Mouse (Mus musculus) MEL (cell line): ENCODE results near the gene Pik3r1. TPM values are rescaled to one million over a fixed set of nuclear protein-coding genes. Genes with fewer than 3 reads are reported as not detected.

Experiments
- DNase-seq: peaks from one replicate; pipeline ENCODE4 v3.0.0; 2011; ENCODE audit warnings: low read depth, low spot score
- H3K27ac ChIP-seq: 2 replicates; pipeline ENCODE4 v1.5.1; 2012; ENCODE audit warnings: low read depth, mild to moderate bottlenecking, control low read depth, low read length, moderate library complexity; ENCODE audit not compliant: control insufficient read depth
- H3K27me3 ChIP-seq, 2 experiments: fragments of 150-350 bp in 1 of 2; sonication (generic) in 1 of 2; 2 replicates each; pipeline ENCODE4 v1.6.1; 2012; ENCODE audit warnings: low read length in 2 of 2, mild to moderate bottlenecking in 2 of 2, improper control_type of control experiment in 1 of 2, moderate library complexity in 1 of 2; ENCODE audit not compliant: insufficient read depth in 2 of 2, control insufficient read depth in 1 of 2
- H3K36me3 ChIP-seq, 2 experiments: 2 replicates each; pipeline ENCODE4 v1.6.1; 2012 to 2014; ENCODE audit warnings: low read length in 2 of 2, improper control_type of control experiment in 1 of 2, inconsistent platforms in 1 of 2, mild to moderate bottlenecking in 1 of 2; ENCODE audit not compliant: insufficient read depth in 2 of 2, control insufficient read depth in 1 of 2
- H3K4me1 ChIP-seq, 2 experiments: fragments of 150-350 bp in 1 of 2; sonication (generic) in 1 of 2; 2 replicates each; pipeline ENCODE4 v1.6.1; 2012; ENCODE audit warnings: low read length in 2 of 2, improper control_type of control experiment in 1 of 2, mild to moderate bottlenecking in 1 of 2; ENCODE audit not compliant: insufficient read depth in 2 of 2, control insufficient read depth in 1 of 2
- H3K4me3 ChIP-seq, 2 experiments: fragments of 150-350 bp in 1 of 2; sonication (generic) in 1 of 2; 2 replicates each; pipeline ENCODE4 v1.5.1; 2012; ENCODE audit warnings: low read depth in 2 of 2, low read length in 2 of 2, mild to moderate bottlenecking in 2 of 2, moderate library complexity in 2 of 2, control low read depth in 1 of 2, improper control_type of control experiment in 1 of 2; ENCODE audit not compliant: control insufficient read depth in 1 of 2, insufficient read depth in 1 of 2
- H3K79me2 ChIP-seq: 2 replicates; pipeline ENCODE4 v1.6.1; 2012; ENCODE audit warnings: mild to moderate bottlenecking, low read length, moderate library complexity; ENCODE audit not compliant: control insufficient read depth, poor library complexity, insufficient read depth
- H3K9ac ChIP-seq: 2 replicates; pipeline ENCODE4 v1.6.1; 2012; ENCODE audit warnings: low read depth, mild to moderate bottlenecking, control low read depth, low read length, moderate library complexity; ENCODE audit not compliant: control insufficient read depth, poor library complexity, severe bottlenecking
- H3K9me3 ChIP-seq: fragments of 150-350 bp; sonication (generic); replicated peaks from 2 replicates; pipeline ENCODE4 v1.6.1; 2012; ENCODE audit warnings: mild to moderate bottlenecking, low read length, improper control_type of control experiment, moderate library complexity; ENCODE audit not compliant: insufficient read depth
- CHD2 ChIP-seq: IDR thresholded peaks from 2 replicates; pipeline ENCODE4 v1.6.1; 2011; ENCODE audit warnings: low read length, improper control_type of control experiment
- E2F4 ChIP-seq: IDR thresholded peaks from 2 replicates; pipeline ENCODE4 v1.6.1; 2011; ENCODE audit warnings: low read depth, low read length, improper control_type of control experiment, borderline replicate concordance
- ELF1 ChIP-seq: IDR thresholded peaks from 2 replicates; pipeline ENCODE4 v1.6.1; 2014; ENCODE audit warnings: low read depth, mild to moderate bottlenecking, inconsistent platforms, low read length, improper control_type of control experiment, moderate library complexity
- HCFC1 ChIP-seq: IDR thresholded peaks from 2 replicates; pipeline ENCODE4 v1.6.1; 2012; ENCODE audit warnings: low read depth, mild to moderate bottlenecking, inconsistent platforms, low read length, improper control_type of control experiment, moderate library complexity
- JUND ChIP-seq: IDR thresholded peaks from 2 replicates; pipeline ENCODE4 v1.6.1; 2011; ENCODE audit warnings: low read depth, mild to moderate bottlenecking, improper control_type of control experiment, low read length
- KAT2A ChIP-seq: conservative IDR thresholded peaks from 2 replicates; pipeline ENCODE4 v1.6.1; 2012; ENCODE audit warnings: low read depth, low read length, improper control_type of control experiment, inconsistent platforms
- MEF2A ChIP-seq: IDR thresholded peaks from 2 replicates; pipeline ENCODE4 v1.6.1; 2014; ENCODE audit warnings: low read depth, mild to moderate bottlenecking, inconsistent platforms, low read length, improper control_type of control experiment; ENCODE audit not compliant: poor library complexity, insufficient replicate concordance, severe bottlenecking; ENCODE audit errors: extremely low read depth
- MYB ChIP-seq: IDR thresholded peaks from 2 replicates; pipeline ENCODE4 v1.6.1; 2011; ENCODE audit warnings: mild to moderate bottlenecking, low read depth, low read length, improper control_type of control experiment
- NELFE ChIP-seq: IDR thresholded peaks from 2 replicates; pipeline ENCODE4 v1.6.1; 2011; ENCODE audit warnings: low read depth, low read length, improper control_type of control experiment
- NRF1 ChIP-seq: IDR thresholded peaks from 2 replicates; pipeline ENCODE4 v1.6.1; 2014; ENCODE audit warnings: low read depth, mild to moderate bottlenecking, inconsistent platforms, low read length, improper control_type of control experiment, moderate library complexity; ENCODE audit not compliant: poor library complexity, insufficient read depth, severe bottlenecking
- POLR2AphosphoS5 ChIP-seq: IDR thresholded peaks from 2 replicates; pipeline ENCODE4 v1.6.1; 2012; ENCODE audit warnings: low read depth, borderline replicate concordance, mild to moderate bottlenecking, inconsistent platforms, low read length, moderate library complexity, mixed read lengths
- RCOR1 ChIP-seq: IDR thresholded peaks from 2 replicates; pipeline ENCODE4 v1.6.1; 2012; ENCODE audit warnings: low read depth, mild to moderate bottlenecking, inconsistent platforms, low read length, improper control_type of control experiment
- SIN3A ChIP-seq: IDR thresholded peaks from 2 replicates; pipeline ENCODE4 v1.6.1; 2012; ENCODE audit warnings: low read length, improper control_type of control experiment, inconsistent platforms
- UBTF ChIP-seq: IDR thresholded peaks from 2 replicates; pipeline ENCODE4 v1.6.1; 2012; ENCODE audit warnings: low read depth, mild to moderate bottlenecking, inconsistent platforms, low read length, improper control_type of control experiment, moderate library complexity, borderline replicate concordance; ENCODE audit not compliant: insufficient read depth
- USF2 ChIP-seq, 2 experiments: IDR thresholded peaks; 2 replicates each; pipeline ENCODE4 v1.6.1; 2011 to 2012; ENCODE audit warnings: improper control_type of control experiment in 2 of 2, low read length in 2 of 2, borderline replicate concordance in 1 of 2, inconsistent platforms in 1 of 2, low read depth in 1 of 2, mild to moderate bottlenecking in 1 of 2; ENCODE audit not compliant: insufficient read depth in 1 of 2
- ZMIZ1 ChIP-seq: IDR thresholded peaks from 2 replicates; pipeline ENCODE4 v1.6.1; 2012; ENCODE audit warnings: low read depth, mild to moderate bottlenecking, inconsistent platforms, low read length, improper control_type of control experiment, moderate library complexity
- ZNF384 ChIP-seq: IDR thresholded peaks from 2 replicates; pipeline ENCODE4 v1.6.1; 2012; ENCODE audit warnings: low read depth, mild to moderate bottlenecking, inconsistent platforms, low read length, improper control_type of control experiment
- polyA plus RNA-seq, 2 experiments: library from polyadenylated mRNA; stranded (reverse) in 1 of 2; unstranded in 1 of 2; fragments of >175 nt in 1 of 2; fragments of >200 nt in 1 of 2; gene quantifications; 2 replicates each; pipeline versions ENCODE4 v1.2.1 to v1.2.4; 2012; ENCODE audit warnings: low replicate concordance in 2 of 2, low read depth in 1 of 2; ENCODE audit not compliant: insufficient read length in 2 of 2, insufficient read depth in 1 of 2, missing spikeins in 1 of 2
- total RNA-seq: library from RNA; depleted of rRNA; stranded (reverse); fragments of 300-350 nt; gene quantifications from 2 replicates; pipeline ENCODE4 v1.2.3, GENCODE M21; 2012

The Pik3r1 gene
- total and polyA plus RNA-seq, 3 experiments: 23.8 to 116 (median 41.4) TPM

DNA sequence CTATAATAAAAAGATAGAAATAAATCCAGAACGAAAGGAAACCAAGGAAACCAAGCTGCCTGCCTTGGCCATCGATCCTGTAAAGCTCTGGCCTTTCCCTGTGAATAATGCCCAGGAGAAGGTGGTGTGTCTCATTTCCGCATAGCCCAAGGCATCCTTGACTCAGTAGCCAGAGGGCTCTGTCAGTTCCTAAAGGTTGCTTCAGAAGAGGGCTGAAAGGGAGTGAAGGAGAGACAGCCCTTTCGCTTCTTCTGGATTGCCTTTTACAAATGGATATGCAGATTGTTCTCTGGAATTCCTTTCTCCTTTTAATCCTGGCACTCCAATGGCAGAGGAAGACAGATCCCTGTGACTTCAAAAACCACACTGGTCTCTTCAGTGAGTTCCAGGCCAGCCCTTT, 16.2 kb downstream of the Pik3r1 start:
- no peak for TF ChIP-seq SIN3A
- TF ChIP-seq ELF1: no peak
- no peak for TF ChIP-seq NRF1
- TF ChIP-seq HCFC1: no peak
- TF ChIP-seq CHD2: no peak
- TF ChIP-seq NELFE: no peak
- TF ChIP-seq RCOR1: no peak
- no peak for TF ChIP-seq E2F4
- no peak for TF ChIP-seq ZMIZ1
- TF ChIP-seq KAT2A: no peak
- TF ChIP-seq POLR2AphosphoS5: no peak
- no peak for TF ChIP-seq ZNF384
- TF ChIP-seq MEF2A: no peak
- TF ChIP-seq, all 39 proteins: peak for 0
- Histone ChIP-seq H3K36me3 (peaks cover 27% of the 10 kb centered on the region in 2 experiments), H3K9ac (no peak overlapping the region), H3K9me3 (no peaks in the 10 kb centered on the region), H3K4me1 (peaks cover 12% of the 10 kb centered on the region in 2 experiments), H3K27ac (no peak overlapping the region), H3K79me2 (peaks cover 62% of the 10 kb centered on the region), H3K27me3 (no peaks in the 10 kb centered on the region), H3K4me3 (no peak overlapping the region)
- DNase-seq: no peak

DNA sequence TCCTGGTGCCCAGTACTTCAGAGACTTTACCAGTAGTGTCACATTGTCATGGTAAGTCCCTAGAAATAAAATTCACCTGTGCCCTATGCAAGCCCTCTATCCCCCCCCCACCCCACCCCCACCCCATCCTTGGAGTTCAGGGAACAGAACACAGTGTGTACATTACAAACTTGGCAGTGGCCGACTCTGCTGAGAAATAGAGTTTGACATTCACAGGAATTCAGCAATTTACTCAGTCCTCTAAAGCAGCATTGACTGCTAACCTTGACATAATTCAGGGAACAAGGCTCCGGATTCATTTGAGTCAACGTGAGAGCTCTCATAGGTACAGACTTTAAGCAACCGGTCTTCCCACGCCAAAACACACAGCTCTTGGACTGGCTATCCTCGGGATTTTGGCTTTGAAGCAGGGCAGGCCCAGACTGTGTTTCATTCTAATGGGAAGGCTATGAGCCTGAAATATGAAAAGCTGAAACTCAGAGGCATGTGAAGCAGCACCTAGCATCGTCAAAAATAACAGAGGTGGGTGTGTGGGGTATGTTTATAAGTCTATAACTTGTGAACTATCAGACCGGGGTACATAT, 21.9 kb downstream of the Pik3r1 start:
- Histone ChIP-seq H3K4me3 (no peak overlapping the region), H3K4me1 (peaks cover 23 to 26% of the 10 kb centered on the region in 2 experiments), H3K36me3 (peaks cover 22 to 53% of the 10 kb centered on the region in 2 experiments), H3K27ac (no peak overlapping the region), H3K27me3 (no peaks in the 10 kb centered on the region), H3K79me2 (peaks cover 46% of the 10 kb centered on the region), H3K9ac (no peak overlapping the region), H3K9me3 (no peaks in the 10 kb centered on the region)
- no peak for DNase-seq
- no peak for TF ChIP-seq SIN3A
- no peak for TF ChIP-seq JUND
- TF ChIP-seq MYB: no peak
- TF ChIP-seq USF2 (IDR thresholded peaks at IDR 0.05; ENCODE audit: borderline replicate concordance in 1 of 2, insufficient read depth in 1 of 2, low read depth in 1 of 2, low read length in 2 of 2): no peak
- TF ChIP-seq UBTF: no peak
- TF ChIP-seq E2F4: no peak
- TF ChIP-seq ZNF384: no peak
- no peak for TF ChIP-seq HCFC1
